Mouse (Mus musculus): ENCODE results near the gene Ppp2r1b. TPM values are rescaled to one million over a fixed set of nuclear protein-coding genes. Genes with fewer than 3 reads are reported as not detected.

Gene Ppp2r1b
- 10.2 and 13.0 TPM in 2 replicates for polyA plus RNA-seq (2012; rRNA removed)

DNA sequence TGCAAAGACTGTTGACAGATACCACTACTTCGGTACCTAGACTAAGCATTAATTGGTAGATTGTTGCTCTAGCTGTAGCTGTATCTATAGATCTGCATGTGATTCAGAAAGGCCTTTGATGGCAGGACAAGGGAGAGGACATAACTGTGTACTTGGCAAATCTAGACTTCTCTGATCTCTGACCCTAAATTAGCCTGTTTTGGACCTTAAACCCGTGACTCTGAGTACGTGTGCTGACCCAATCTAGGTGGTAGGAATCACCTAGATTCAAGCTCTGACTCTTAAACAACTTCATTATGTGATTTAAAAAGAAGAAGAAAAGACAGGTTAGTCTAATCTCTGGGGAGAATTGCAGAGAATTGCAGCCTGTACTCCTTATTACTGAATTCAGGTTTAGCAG lies at the start of gene Ppp2r1b:
Ppp2r1b (plus strand) TSS at position 221 of the 400 bp plus-strand sequence.
- Histone ChIP-seq H3K27me3 (replicated peaks; ENCODE audit: control insufficient read depth, insufficient read depth, low read length) (no peaks in the 10 kb centered on the region), H3K27ac (ENCODE audit: insufficient read depth, low read depth, low read length) (peak within 1 kb of the TSS; percentile 74), H3K4me1 (ENCODE audit: control insufficient read depth, insufficient read depth, low read length) (peaks cover 18% of the 10 kb centered on the region), H3K36me3 (ENCODE audit: control insufficient read depth, insufficient read depth, low read length) (no peaks in the 10 kb centered on the region), H3K4me3 (ENCODE audit: insufficient read depth, low read depth, low read length) (no peak within 1 kb of the TSS)
- TF ChIP-seq POLR2A (IDR thresholded peaks at IDR 0.05; ENCODE audit: low read depth, low read length) (no peak), CTCF (conservative IDR thresholded peaks at IDR 0.05; ENCODE audit: insufficient read depth, insufficient read length, low read depth, low read length) (no peak)
- WGBS = 58% methylated on average over 3 of the region's 3 CpGs
- DNase-seq = peak; percentile 65

DNA sequence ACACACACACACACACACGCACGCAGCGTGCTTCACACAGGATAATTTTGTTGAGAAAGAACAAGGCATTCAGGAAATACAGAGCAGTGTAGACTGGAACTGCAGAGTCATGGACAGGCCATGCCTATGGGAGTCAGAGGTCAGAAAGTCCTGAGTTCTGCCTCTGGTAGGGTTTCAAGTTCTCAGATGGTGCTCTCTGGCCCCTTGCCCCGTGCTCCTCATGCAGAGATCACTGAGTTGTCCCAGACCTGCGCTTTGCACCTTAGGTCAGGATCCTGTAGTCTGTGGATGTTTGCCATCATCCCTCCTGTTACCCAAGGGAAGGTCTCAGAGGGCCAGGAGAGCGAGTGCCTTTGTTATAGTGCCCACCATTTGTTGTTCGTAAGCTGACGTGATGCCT lies 48.3 kb upstream of the Ppp2r1b start:
- Histone ChIP-seq H3K27ac (ENCODE audit: insufficient read depth, low read depth, low read length) (no peak overlapping the region), H3K4me3 (ENCODE audit: insufficient read depth, low read depth, low read length) (no peak overlapping the region), H3K4me1 (ENCODE audit: control insufficient read depth, insufficient read depth, low read length) (no peaks in the 10 kb centered on the region), H3K27me3 (replicated peaks; ENCODE audit: control insufficient read depth, insufficient read depth, low read length) (no peaks in the 10 kb centered on the region), H3K36me3 (ENCODE audit: control insufficient read depth, insufficient read depth, low read length) (no peaks in the 10 kb centered on the region; the same call in 1 of the 2 replicates)
- no peak for TF ChIP-seq POLR2A (IDR thresholded peaks at IDR 0.05; ENCODE audit: low read depth, low read length)
- TF ChIP-seq CTCF (conservative IDR thresholded peaks at IDR 0.05; ENCODE audit: insufficient read depth, insufficient read length, low read depth, low read length) = no peak
- whole genome bisulfite sequencing = 85% methylated on average over 8 of the region's 8 CpGs
- peak; percentile 58 for DNase-seq

DNA sequence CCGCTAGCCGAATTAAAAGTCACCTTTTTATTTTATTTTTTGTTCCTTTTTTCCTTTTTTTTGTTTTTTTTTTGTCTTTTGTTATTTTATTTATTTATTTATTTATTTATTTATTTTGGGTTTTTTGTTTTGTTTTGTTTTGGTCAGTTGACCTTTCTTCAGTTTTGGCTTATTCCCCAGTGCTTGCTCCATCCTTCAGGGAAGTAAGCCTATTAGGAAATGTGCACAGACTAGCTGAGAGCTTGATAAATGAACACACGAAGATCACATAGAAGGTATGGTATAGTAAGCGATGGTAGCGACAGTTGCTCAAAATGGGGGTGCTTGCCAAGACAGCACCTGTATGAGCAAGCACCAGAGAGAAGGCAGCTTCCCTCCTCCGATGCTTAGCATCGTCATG lies 47.5 kb upstream of the Ppp2r1b start:
- WGBS = 96% methylated on average over 7 of the region's 7 CpGs
- Histone ChIP-seq H3K36me3 (ENCODE audit: control insufficient read depth, insufficient read depth, low read length) (no peaks in the 10 kb centered on the region; the same call in 1 of the 2 replicates), H3K4me3 (ENCODE audit: insufficient read depth, low read depth, low read length) (no peak overlapping the region), H3K4me1 (ENCODE audit: control insufficient read depth, insufficient read depth, low read length) (no peaks in the 10 kb centered on the region), H3K27ac (ENCODE audit: insufficient read depth, low read depth, low read length) (no peak overlapping the region), H3K27me3 (replicated peaks; ENCODE audit: control insufficient read depth, insufficient read depth, low read length) (no peaks in the 10 kb centered on the region)
- DNase-seq = no peak
- TF ChIP-seq CTCF (conservative IDR thresholded peaks at IDR 0.05; ENCODE audit: insufficient read depth, insufficient read length, low read depth, low read length) (no peak), POLR2A (IDR thresholded peaks at IDR 0.05; ENCODE audit: low read depth, low read length) (no peak)

DNA sequence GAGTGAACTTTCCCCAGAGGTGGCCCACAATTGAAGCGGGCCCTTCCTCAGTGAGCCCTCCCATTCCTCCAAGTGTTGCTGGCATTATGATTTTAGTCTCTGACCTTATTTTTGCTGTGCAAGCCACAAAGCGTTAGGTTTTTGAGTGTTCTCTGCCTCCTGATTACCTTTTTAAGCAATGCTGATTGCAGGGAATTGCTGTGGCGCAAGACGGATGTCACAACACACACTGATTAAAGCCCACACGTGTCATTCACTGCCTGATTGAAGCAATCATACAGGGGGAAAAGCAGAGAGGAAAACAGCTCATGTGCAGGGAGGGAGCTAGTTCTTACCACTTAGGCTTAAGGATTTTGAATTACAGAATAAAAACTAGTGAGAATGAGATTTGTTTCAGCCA lies 46.7 kb upstream of the Ppp2r1b start:
- WGBS = 80% methylated on average over 5 of the region's 5 CpGs
- Histone ChIP-seq H3K4me3 (ENCODE audit: insufficient read depth, low read depth, low read length) (no peak overlapping the region), H3K27ac (ENCODE audit: insufficient read depth, low read depth, low read length) (no peak overlapping the region), H3K27me3 (replicated peaks; ENCODE audit: control insufficient read depth, insufficient read depth, low read length) (no peaks in the 10 kb centered on the region), H3K4me1 (ENCODE audit: control insufficient read depth, insufficient read depth, low read length) (no peaks in the 10 kb centered on the region), H3K36me3 (ENCODE audit: control insufficient read depth, insufficient read depth, low read length) (no peaks in the 10 kb centered on the region; the same call in 1 of the 2 replicates)
- DNase-seq = peak; percentile 4
- TF ChIP-seq POLR2A (IDR thresholded peaks at IDR 0.05; ENCODE audit: low read depth, low read length) = no peak
- TF ChIP-seq CTCF (conservative IDR thresholded peaks at IDR 0.05; ENCODE audit: insufficient read depth, insufficient read length, low read depth, low read length) = no peak

DNA sequence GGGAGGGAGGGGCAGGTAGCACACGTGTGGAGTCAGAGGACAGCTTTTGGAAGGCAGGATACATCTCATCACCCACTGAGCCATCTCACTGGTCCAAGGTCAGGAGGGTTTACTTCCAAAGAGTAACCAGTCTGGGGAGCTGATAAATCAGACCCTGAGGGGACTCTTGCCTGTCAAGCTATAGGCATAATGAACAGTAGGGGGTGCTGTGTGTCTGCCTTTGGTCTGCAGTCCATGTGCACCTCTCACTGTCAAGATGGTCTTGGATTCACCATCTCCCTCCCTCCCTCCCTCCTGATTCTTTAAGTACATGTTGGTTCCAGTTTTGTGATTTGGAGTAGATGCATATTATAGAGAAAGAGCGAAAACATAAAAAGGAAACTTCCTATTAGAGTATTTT lies 44.1 kb upstream of the Ppp2r1b start:
- TF ChIP-seq CTCF (conservative IDR thresholded peaks at IDR 0.05; ENCODE audit: insufficient read depth, insufficient read length, low read depth, low read length) (peak; percentile 87), POLR2A (IDR thresholded peaks at IDR 0.05; ENCODE audit: low read depth, low read length) (no peak)
- Histone ChIP-seq H3K27ac (ENCODE audit: insufficient read depth, low read depth, low read length) (no peak overlapping the region), H3K4me1 (ENCODE audit: control insufficient read depth, insufficient read depth, low read length) (no peaks in the 10 kb centered on the region), H3K4me3 (ENCODE audit: insufficient read depth, low read depth, low read length) (no peak overlapping the region), H3K36me3 (ENCODE audit: control insufficient read depth, insufficient read depth, low read length) (no peaks in the 10 kb centered on the region), H3K27me3 (replicated peaks; ENCODE audit: control insufficient read depth, insufficient read depth, low read length) (no peaks in the 10 kb centered on the region)
- WGBS = 59% methylated on average over 2 of the region's 2 CpGs
- DNase-seq = peak; percentile 64

DNA sequence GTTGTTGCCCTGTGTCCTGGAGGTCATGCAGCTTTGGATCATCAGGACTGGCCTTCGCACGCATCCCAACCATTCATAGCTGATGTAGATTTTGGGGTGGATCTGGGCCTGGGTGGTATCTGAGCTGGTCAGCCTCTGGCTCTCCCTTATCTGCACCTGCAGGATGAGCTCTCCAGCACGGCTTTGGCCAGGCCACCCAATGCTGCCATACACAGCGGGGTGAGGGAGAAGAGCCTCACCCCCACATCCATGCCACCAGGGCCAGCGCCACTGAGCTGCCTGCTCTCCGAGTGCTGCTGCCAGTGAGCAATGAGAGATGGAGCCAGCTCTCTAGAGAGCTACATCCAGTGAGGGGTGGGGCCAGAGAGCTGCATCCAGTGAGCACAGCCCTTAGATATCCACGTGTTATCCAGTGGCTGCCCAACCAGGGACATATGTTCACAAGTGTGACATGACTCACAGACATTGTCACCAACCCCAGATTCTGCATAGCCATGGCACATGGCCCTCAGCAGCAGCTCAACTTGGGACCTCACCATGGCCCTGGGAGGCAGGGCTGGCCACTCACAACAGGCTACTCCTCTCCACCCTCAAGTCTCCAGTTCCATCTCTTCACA lies 41.9 kb upstream of the Ppp2r1b start:
- H3K4me3 ChIP-seq (ENCODE audit: insufficient read depth, low read depth, low read length) = no peak overlapping the region
- TF ChIP-seq POLR2A (IDR thresholded peaks at IDR 0.05; ENCODE audit: low read depth, low read length) (no peak), CTCF (conservative IDR thresholded peaks at IDR 0.05; ENCODE audit: insufficient read depth, insufficient read length, low read depth, low read length) (no peak)
- 90% methylated on average over 7 of the region's 7 CpGs for WGBS
- no peak for DNase-seq
- no peaks in the 10 kb centered on the region for H3K4me1 ChIP-seq (ENCODE audit: control insufficient read depth, insufficient read depth, low read length)
- no peak overlapping the region for H3K27ac ChIP-seq (ENCODE audit: insufficient read depth, low read depth, low read length)
- H3K27me3 ChIP-seq (replicated peaks; ENCODE audit: control insufficient read depth, insufficient read depth, low read length) = no peaks in the 10 kb centered on the region
- H3K36me3 ChIP-seq (ENCODE audit: control insufficient read depth, insufficient read depth, low read length) = no peaks in the 10 kb centered on the region

DNA sequence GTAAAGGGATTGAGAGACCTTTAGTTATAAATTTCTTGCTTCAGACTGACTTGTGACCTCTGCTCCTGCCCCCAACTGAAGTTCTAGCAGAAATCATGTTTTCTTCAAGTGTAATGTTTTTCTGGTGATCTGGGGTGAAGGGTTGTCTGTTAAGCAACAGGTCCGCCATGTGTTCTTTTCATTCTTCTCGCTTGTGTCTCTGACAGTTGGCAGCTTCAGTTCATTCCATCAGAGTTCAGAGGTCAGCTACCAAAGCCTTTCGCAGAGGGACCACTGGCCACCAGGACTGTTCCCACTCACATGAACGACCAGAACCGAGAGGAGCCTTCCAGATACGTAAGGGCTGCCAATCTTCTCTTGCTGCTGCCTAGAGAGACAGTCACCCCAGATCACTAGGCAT lies 36.6 kb upstream of the Ppp2r1b start:
- Histone ChIP-seq H3K36me3 (ENCODE audit: control insufficient read depth, insufficient read depth, low read length) (no peaks in the 10 kb centered on the region; the same call in 1 of the 2 replicates), H3K27me3 (replicated peaks; ENCODE audit: control insufficient read depth, insufficient read depth, low read length) (no peaks in the 10 kb centered on the region), H3K27ac (ENCODE audit: insufficient read depth, low read depth, low read length) (no peak overlapping the region), H3K4me3 (ENCODE audit: insufficient read depth, low read depth, low read length) (no peak overlapping the region), H3K4me1 (ENCODE audit: control insufficient read depth, insufficient read depth, low read length) (no peaks in the 10 kb centered on the region)
- peak; percentile 63 for DNase-seq
- 59% methylated on average over 6 of the region's 6 CpGs for WGBS
- TF ChIP-seq POLR2A (IDR thresholded peaks at IDR 0.05; ENCODE audit: low read depth, low read length) = no peak
- no peak for TF ChIP-seq CTCF (conservative IDR thresholded peaks at IDR 0.05; ENCODE audit: insufficient read depth, insufficient read length, low read depth, low read length)
